Mouse (Mus musculus): Measurements from ENCODE around the gene Mast3.

DNA sequence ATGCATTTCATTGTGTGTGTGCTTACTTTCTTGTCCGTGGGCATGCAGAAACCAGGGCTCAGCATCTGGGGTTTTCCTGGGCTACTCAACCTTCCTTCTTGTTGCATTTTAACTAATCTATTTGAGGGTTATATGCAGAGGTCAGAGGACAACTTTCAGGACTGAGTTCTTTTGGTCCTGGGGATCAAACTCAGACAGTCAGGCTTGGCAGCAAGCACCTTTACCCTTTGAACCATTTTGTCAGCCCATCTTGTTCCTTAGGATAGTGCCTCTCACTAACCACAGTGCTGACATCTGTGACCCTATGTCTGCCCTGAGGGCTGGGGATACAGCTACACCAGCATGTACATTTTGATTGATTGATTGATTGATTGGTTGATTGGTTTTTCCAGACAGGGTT lies 22.9 kb upstream of the Mast3 start:
- no peak for TF ChIP-seq CTCF (IDR thresholded peaks at IDR 0.05; ENCODE audit: low read depth)
- TF ChIP-seq EP300 (optimal IDR thresholded peaks at IDR 0.05) = no peak
